Mouse (Mus musculus): ENCODE measurements around the gene Pelo. TPM values are rescaled to one million over a fixed set of nuclear protein-coding genes. Genes with fewer than 3 reads are reported as not detected.

Pelo gene
- total RNA-seq (2017): 8.3 and 10.0 TPM in 2 replicates

DNA sequence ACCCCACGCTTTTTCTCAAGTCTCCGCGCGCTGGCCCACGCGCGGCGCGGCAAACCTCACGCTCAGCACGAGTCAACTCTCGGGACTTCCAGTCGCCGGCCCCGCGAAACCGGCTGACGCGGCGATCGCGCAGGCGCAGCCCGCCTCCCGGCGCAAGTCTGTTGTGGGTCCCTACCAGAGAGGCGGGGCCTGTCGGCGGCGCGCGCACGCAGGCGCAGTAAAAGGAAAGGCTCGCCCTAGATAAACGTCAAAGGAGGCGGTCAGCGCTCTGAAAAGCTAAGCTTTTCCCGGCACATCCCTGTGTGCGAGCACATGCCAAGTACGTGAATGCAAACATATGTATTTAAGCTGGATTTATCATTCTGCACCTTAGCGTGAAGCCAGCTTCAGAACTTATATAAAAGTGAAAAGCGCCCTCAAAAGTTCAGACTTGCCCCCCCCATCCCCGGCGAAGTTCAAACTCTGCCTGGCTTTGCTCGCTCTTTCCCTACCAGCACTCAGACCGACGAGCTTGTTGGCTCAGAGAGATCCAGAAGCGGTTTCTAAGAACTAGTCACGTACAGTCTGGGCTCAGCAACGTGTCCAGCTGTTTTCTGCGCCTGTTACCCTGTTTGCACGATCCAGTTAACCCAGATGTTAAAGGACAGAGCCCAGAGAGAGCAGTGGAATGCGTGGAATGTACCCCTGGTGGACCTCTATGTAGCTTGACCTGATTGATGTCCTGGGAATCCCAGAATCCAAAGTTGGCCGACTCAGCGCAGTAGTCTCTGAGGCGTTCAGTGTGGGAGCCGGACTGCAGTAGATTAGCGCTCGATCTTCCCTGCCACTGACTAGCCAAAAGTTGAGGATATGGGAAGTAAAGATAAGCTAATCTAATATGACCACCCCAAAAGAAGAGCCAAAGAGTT lies at the start of gene Pelo:
Gene Pelo, minus strand, starts transcription at position 118 of the 908 bp plus-strand sequence.
- peak; percentile 73 for ATAC-seq (replicated peaks; ENCODE audit: low read depth, poor library complexity, severe bottlenecking)

DNA sequence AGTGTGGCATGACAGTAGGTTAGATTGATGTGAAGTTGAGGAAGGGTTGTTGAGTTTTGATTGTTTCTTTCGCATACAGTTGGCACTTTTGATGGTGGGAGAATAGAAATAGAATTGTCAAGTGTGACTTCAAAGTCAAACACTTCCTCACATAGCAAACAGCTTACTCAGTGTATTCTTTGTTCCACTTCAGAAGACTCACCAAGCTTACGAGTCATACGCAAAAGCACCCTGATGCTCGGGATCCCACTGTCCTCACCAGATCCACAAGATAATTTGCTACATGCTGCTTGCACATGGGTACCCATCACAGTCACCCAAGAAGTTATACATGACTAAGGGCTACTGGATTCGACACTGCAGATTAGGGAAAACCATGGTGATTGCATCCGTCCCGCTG lies 48.5 kb upstream of the Pelo start:
- no peak for ATAC-seq (replicated peaks; ENCODE audit: low read depth, poor library complexity, severe bottlenecking)

DNA sequence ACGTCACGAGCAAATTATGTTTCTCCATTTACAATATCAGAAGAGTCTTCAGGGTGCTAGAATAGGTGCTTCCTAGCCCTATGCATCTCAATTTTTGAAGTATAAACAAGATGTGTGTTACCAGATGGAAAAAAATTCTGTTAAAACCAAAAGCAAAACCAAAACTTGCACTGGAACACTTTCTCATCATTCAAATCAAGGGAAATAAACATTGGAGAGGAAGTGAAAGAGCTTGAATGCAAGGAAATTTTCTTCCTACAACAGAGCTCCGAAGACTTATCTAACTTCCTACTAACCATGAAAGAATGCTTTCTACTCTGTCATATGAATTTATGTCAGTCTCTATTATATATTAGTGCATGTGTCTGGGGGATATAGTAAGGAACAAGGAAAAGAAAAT lies 46.8 kb upstream of the Pelo start:
- peak; percentile 85 for ATAC-seq (replicated peaks; ENCODE audit: low read depth, poor library complexity, severe bottlenecking)

DNA sequence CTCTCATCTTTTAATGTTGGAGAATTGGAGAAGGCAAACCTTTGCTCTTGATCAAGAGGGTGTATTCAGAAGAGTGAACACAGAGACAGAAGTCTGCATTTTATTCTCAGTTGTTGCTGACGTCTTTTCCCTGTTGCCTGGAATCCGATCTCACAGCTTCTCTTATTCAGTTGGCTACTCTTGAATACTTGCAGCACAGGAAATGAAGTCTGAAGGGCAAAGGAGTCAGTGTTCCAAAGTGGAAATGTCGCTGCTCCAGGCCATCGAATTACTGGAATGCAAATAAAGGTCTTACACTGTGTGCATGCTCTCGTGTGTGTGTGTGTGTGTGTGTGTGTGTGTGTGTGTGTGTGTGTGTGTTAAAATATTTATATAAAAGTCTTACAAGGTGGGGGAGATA lies 42.4 kb upstream of the Pelo start:
- no peak for ATAC-seq (replicated peaks; ENCODE audit: low read depth, poor library complexity, severe bottlenecking)

DNA sequence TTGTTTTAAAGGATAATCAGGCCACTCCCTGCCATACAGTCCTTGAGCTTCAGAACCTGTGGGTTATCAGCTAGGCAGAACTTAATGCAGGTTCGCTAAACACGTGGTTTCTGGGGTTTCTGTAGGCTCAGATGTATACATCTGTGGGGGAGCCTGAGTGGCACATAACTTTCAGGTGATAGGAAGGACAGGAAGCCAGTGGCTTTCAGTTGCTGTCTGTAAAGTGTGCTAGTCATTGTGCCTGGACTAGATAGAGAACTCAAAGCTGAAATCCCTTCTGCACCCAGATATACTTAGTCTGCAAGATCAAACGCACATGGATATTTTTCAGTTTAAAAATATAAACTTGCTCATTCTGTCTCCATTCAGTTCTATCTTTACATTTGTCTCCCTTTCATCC lies 41.4 kb upstream of the Pelo start:
- ATAC-seq (replicated peaks; ENCODE audit: low read depth, poor library complexity, severe bottlenecking): peak; percentile 53; the same call in 1 of the 2 replicates

DNA sequence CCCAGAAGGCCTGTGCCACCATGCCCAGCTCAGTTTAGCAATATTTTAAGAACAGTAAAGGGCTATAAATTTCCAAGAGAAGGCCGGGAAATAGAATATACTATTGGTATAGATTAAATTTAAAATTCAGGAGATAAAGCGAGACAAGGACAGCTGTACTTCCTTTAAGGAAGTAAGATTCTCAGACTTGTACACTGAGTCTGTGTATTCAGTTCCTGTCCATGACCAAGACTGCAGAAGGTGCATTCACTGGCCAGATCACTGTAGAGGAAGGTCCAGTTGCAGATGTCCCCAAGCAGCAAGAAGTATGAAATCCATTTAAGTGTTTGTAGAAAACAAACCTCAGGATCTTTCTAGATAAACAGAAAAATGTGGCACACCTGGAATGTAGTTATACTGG lies 40.0 kb upstream of the Pelo start:
- 0 out of 2 replicates have a peak, but pooled peaks have one; percentile 38 for ATAC-seq (replicated peaks; ENCODE audit: low read depth, poor library complexity, severe bottlenecking)

DNA sequence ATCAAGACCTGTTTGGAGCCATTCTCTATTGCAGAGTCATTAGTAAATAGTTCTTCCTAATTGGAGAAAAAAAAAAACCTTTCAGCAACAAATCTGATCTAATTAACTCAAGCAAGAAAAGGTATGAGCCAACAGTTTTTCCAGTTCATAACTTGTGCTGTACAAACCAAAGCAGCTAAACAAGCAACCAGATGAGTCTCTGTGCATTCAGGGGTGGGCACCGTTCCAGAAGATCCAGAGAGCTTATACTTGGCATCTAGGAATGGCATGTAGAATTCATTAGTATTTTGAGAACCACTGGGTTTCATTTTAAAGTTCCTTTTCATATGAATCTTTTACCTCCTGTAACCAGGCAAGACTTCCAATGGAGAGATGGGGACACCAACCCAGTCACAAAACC lies 37.8 kb upstream of the Pelo start:
- no peak for ATAC-seq (replicated peaks; ENCODE audit: low read depth, poor library complexity, severe bottlenecking)

DNA sequence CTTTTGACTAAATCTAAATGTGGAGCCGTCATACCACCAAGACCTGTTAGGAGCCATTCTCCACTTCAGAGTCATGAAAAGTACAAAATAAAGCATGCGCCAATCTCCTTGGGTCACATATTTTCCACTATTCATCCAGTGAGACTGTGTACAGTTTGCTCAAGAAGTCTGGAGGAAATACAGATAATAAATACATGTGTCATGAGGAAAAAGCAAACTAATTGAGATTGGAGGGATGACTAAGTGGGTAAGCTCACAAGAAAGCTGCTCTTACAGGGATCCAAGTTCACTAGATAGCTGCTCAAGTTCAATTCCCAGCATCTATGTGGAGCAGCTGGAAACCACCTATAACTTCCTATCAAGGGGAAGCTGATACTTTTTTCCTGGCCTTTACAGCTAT lies 36.5 kb upstream of the Pelo start:
- ATAC-seq (replicated peaks; ENCODE audit: low read depth, poor library complexity, severe bottlenecking): no peak

DNA sequence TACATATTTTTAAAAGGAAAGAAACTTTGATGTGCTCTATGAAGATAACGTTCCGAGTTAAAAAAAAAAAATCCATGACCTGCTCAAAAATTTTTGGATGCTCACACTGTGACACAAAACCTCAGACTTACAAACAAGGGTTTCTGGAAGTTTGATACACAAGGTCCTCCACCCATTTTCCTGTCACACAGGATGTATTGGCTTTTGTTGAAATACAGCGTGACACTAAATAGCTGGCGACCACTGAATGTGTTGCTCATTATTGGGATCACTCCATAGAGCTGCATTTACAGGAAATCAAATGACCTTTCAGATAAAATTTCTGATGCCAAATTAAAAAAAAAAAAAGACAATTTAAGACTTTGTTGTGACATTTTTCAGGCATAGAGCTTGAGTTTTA lies 35.1 kb upstream of the Pelo start:
- ATAC-seq (replicated peaks; ENCODE audit: low read depth, poor library complexity, severe bottlenecking): no peak

DNA sequence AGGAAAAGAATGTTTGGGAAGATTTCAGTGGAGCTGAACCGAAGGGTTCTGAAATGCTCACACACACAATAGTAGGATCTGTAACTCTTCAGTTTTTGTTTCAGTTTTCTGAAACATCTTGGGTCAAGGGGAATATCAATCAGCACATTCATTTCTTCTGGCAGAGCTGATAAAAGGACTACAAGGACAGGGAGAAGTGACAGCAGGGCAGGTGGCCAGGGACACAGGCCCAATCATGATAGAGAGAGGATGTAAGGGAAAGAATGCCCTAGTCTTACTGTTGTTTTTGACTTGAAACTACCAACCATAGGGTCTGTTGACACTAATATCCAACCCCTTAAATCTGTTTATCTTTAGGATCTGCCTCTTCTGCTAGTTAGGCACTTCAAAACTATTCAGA lies 34.5 kb upstream of the Pelo start:
- ATAC-seq (replicated peaks; ENCODE audit: low read depth, poor library complexity, severe bottlenecking): no peak

DNA sequence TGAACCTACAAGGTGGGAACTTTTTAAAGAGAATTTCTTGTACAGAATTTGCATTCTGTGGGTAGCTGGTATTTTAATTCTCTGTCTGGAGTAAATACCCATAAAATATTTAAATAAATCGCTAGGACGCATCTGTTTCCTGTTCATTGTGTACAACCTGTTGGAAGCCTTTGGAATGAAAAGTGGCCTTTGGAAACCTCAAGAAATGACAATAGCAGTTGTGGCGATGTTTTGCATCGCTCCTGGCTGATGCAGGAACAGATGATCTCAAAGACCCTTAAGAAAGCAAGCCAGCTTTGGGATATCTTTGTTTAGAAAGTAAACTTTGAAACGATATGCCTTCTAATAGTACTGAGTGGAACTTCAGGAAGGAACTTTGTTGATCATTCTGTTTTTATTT lies 28.8 kb upstream of the Pelo start:
- no peak for ATAC-seq (replicated peaks; ENCODE audit: low read depth, poor library complexity, severe bottlenecking)

DNA sequence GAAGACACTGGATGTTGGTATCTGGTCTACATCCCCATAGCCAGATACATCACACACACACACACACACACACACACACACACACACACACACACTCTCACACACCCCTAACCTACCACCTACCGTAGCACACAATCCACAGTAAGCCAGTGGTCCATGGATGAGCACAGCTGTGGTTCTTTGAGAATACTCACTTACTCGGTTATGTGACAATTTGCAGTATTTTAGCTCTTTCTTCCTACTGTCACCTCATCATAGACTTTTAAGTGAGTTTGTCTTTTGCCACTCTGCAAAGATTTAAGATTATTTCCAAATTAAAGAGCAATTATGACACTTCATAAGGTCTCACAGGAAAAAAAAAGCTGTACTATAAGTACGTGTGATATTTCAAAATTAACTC lies 28.2 kb upstream of the Pelo start:
- ATAC-seq (replicated peaks; ENCODE audit: low read depth, poor library complexity, severe bottlenecking): no peak

DNA sequence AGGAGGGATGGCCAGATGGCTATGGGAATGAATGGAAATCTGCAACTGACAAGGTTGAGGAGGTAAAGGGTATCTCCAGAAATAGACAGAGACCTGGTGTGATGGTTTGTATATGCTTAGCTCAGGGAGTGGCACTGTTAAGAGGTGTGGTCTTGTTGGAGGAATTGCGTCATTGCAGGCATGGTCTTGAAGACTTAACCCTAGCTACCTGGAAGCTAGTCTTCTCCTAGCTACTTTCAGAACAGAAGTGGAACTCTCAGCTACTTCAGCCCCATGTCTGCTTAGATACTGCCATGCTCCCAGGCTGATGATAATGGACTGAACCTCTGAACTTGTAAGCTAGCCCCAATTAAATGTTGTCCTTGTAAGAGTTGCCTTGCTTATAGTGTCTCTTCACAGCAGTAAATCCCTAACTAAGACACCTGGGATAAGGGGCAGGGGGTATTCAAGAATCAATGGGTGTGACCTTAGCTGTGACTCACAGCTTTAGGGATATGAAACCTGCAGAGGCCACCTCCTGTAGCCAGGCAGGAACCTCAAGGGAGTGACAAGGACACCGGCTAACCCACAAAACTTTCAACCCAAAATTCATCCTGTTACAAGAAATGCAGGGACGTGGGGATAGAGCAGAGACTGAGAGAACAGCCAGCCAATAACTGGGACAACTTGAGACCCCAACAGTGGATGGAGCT lies 27.1 kb upstream of the Pelo start:
- ATAC-seq (replicated peaks; ENCODE audit: low read depth, poor library complexity, severe bottlenecking): peak; percentile 80

DNA sequence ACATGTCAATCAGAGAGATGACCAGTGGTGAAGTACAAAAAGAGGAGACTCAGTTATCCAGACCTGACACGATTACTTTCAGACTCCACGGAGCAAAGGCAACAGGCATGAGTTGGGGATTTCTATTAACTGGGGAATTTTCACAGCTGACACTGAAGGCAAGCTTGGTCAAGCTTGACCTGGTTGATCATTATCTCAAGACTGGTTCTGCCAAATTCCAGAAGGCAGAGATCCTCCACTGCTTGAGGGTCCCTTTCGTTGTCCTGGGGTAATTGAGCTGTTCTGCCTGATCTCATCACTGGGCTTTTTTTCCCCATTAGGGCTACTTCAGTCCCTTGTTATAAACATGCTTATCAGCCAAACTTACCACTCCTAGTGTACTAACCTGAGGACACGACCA lies 19.6 kb upstream of the Pelo start:
- no peak for ATAC-seq (replicated peaks; ENCODE audit: low read depth, poor library complexity, severe bottlenecking)

DNA sequence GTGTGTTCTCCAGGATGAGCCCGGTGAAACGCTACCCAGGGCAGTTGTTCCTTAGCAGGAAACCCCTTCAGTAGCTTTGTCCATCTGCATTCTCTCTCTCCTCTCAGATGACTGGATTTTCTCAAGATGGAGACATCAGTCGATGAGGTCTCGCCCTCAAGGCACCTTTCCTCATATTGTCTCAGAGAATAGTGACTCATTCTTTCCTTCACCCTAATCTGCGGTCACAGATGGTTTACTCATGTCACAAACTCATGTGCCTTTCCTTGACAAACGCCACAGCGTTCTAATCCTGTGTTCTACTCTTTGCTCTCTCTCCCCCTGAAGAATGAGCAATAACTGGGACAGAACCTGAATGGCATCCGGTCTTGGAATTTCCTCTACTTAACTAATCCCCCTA lies 17.4 kb upstream of the Pelo start:
- no peak for ATAC-seq (replicated peaks; ENCODE audit: low read depth, poor library complexity, severe bottlenecking)

DNA sequence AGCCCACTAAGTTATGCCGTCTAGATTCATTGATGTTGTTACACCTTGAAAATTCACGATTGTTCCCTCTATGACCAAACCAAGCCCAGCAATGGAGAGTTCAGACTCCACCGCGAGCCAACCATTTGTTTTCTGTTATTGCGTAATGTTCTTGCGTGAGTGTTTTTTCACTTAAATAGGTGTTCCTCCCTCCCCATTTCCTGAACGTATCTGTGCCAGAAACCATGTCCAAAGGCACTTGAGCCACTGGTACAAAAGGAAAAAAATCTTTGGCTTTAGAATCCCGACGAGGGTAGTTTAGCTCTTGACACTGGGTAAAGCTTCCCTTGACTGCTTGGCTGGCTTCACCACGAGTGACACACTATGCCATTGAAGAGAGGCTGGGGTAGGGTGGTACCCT lies 16.2 kb upstream of the Pelo start:
- no peak for ATAC-seq (replicated peaks; ENCODE audit: low read depth, poor library complexity, severe bottlenecking)

DNA sequence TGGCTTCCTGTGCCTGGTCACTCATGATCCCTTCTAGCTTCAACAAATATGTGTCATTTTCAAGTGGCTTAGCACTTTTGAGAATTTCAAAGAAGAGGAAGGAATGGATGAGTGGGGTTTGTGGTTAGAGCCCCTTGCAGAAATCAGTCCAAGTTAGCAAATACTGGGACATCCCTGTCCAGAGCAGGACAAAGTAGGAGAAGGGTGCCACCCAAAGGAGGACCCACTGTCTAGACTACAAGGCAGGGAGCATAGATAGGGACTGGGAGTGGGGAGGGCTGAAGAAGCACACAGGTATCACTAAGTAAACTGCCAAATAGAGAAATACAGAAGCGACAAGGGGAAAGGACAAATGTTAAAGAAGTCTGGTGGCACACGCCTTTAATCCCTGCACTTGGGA lies 12.8 kb upstream of the Pelo start:
- ATAC-seq (replicated peaks; ENCODE audit: low read depth, poor library complexity, severe bottlenecking): 0 out of 2 replicates have a peak, but pooled peaks have one; percentile 24

DNA sequence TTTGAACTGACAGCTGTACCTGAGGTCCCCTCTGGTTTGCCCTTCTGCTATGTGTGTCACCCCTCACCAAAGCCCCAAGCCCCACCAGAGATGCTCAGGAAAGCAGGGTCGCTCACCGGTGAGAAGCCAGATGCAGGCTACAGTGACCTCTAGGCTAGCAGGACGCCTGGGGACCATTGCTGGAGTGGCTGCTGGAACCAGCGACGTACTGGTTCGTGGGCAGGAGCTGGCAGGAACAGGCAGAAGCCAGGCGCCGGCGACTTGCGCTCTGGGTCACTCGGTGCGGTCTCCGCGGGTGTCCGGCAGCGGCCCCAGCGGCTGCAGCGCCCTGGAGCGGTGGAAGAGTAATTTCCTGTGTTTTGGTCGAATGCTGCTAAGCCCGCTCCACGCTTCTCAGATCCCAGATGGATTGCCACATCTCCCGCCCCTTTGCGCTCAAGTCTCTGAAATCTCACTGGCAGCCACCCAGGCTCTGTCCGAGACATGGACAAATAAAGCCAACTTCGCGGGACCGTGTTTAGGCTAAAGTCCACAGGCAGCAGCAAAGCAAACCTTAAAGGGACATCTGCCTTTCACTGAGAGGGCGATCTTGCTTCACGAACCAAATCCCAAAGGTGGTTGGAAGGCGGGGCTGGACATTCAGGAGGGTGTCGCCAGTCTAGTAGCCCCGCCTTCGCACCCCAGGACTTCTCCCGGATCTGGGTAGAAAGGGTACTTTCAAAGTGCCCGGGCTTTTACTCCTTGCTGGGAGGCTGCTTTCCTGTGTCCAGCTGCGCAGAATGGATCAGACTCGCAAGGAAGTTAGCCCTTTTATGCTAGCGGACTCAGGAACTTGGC lies 11.6 kb upstream of the Pelo start, which contains the start of the genes Gm49395 and Itga1:
Gene Gm49395, minus strand, starts transcription at position 567 of the 837 bp plus-strand sequence.
Gene Itga1, minus strand, starts transcription at position 610 of the 837 bp plus-strand sequence.
- ATAC-seq (replicated peaks; ENCODE audit: low read depth, poor library complexity, severe bottlenecking): peak; percentile 81

DNA sequence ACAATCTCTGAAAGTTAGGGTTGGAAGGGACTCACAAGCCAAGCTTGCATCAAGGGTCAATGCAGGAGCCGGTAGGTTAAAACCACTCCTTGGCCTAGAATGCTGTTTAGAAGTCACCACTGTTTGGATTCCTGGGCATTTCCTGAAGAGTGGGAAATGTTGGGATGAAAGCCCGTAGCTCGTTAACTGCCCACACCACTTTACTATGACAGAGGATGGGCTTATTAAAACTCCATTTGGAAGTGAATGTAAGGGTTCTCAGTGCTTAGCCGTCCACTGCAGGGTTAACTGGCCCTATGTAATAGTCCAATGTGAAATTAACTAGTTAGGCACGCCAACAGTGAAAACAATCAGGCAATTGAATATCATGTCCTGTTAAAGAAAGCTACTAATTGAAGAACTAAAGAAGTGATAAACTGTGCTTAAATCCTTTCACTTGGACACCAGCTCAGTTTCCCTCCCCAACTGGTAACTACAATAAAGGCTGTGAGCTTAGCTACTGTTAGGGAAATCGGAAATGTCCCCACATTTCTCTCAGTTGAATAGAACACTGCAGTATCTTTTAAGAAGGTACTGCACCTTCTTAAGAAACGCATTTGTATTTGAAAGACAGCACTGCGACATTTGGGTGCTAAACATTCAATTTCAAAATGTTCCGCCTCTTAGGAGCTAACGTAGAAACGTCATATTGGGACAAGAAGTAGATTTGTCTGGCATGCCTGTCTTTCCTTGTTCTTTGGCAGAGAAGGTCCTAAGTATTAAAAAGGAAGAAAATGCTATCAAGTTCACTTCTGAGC lies 10.6 kb upstream of the Pelo start:
- no peak for ATAC-seq (replicated peaks; ENCODE audit: low read depth, poor library complexity, severe bottlenecking)

DNA sequence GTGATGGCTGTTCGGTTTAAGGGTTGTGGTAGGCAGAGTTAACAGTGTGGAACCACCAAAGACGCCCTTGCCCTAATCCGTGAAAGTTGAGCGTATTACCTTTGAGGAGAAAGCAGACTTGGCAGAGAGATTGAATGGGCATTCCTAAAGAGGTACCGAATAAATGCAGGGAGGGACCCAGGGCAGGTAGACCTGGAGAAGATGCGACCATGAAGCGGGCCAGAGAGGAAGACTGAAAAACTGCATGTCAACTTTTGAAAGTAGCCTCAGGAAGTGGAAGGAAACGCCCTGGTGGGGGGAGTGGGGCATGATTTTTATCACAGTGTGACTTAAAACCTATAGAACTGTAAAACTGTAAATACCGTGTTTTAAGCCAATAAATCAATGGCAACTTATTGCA lies 9.4 kb upstream of the Pelo start:
- ATAC-seq (replicated peaks; ENCODE audit: low read depth, poor library complexity, severe bottlenecking): no peak

Measured in common myeloid progenitor, adult 5-6 weeks (primary cell).